Mouse (Mus musculus) ES-Bruce4 (cell line): ENCODE results near the gene Samd14.

Source experiments
- EP300 ChIP-seq: IDR thresholded peaks from 2 replicates; pipeline ENCODE4 v1.6.1; 2011; ENCODE audit warnings: low read depth, low read length; ENCODE audit not compliant: insufficient read depth
- POLR2A ChIP-seq: IDR thresholded peaks from one replicate; pipeline ENCODE4 v1.8.1; 2011; ENCODE audit warnings: low read length; ENCODE audit not compliant: insufficient read depth

DNA sequence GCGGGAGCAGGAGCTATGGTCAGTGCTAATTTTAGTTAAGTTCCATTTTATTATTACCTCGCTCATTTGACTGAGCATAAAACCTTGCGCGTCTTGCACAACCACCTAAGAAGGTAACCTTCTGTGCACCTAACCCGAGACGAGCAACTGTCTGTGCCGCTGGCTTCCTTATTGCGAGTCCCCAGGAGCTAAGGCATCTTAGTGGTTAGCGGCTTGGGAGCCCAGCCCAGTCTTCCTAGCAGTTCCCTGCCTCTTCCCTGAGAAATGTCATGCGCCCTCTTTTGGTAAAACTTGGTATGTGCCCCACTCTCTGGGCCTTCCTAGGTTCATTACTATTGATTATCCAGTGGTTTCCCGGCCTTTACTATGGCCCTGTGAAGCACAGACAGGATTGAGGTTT lies 32.4 kb downstream of the Samd14 start:
- no peak for TF ChIP-seq POLR2A
- no peak for TF ChIP-seq EP300
